Mouse (Mus musculus) testis, adult 2 months (tissue): ENCODE results near the gene Clk1. TPM values are rescaled to one million over a fixed set of nuclear protein-coding genes. Genes with fewer than 3 reads are reported as not detected.
A peak's percentile ranks its signal among the peaks of the same experiment; 100 is the strongest.

Experiments
- H3K27ac ChIP-seq: fragments of 200-500 bp; 2 replicates; pipeline ENCODE4 v1.5.1; 2012; ENCODE audit warnings: low read depth, low read length; ENCODE audit not compliant: control insufficient read depth, insufficient read depth
- H3K27me3 ChIP-seq: fragments of 200-500 bp; 2 replicates; pipeline ENCODE4 v1.6.1; 2012; ENCODE audit warnings: mild to moderate bottlenecking, low read length, moderate library complexity; ENCODE audit not compliant: control insufficient read depth, insufficient read depth
- H3K36me3 ChIP-seq: fragments of 200-500 bp; 2 replicates; pipeline ENCODE4 v1.6.1; 2012; ENCODE audit warnings: mild to moderate bottlenecking, low read length; ENCODE audit not compliant: control insufficient read depth, insufficient read depth
- H3K4me1 ChIP-seq: fragments of 200-500 bp; 2 replicates; pipeline ENCODE4 v1.6.1; 2012; ENCODE audit warnings: low read length; ENCODE audit not compliant: control insufficient read depth, insufficient read depth
- H3K4me3 ChIP-seq: fragments of 200-500 bp; 2 replicates; pipeline ENCODE4 v1.5.1; 2012; ENCODE audit warnings: low read depth, mild to moderate bottlenecking, low read length, moderate library complexity, mixed read lengths; ENCODE audit not compliant: control insufficient read depth
- CTCF ChIP-seq: fragments of 200-500 bp; IDR thresholded peaks from 2 replicates; pipeline ENCODE4 v1.5.1; 2012; ENCODE audit warnings: low read depth, mild to moderate bottlenecking, inconsistent platforms, low read length, moderate library complexity; ENCODE audit not compliant: control insufficient read depth, insufficient read depth, insufficient replicate concordance
- POLR2A ChIP-seq: fragments of 200-500 bp; IDR thresholded peaks from 2 replicates; pipeline ENCODE4 v1.6.1; 2012; ENCODE audit warnings: low read depth, mild to moderate bottlenecking, inconsistent platforms, low read length, moderate library complexity; ENCODE audit not compliant: control insufficient read depth
- polyA plus RNA-seq: library from polyadenylated mRNA; depleted of rRNA; stranded (reverse); fragments of >200 nt; gene quantifications from 2 replicates; pipeline ENCODE4 v1.2.3, GENCODE M21; 2012

The Clk1 gene
- polyA plus RNA-seq, 1 experiment = 27.8 TPM

GRCm38 (mm10) chr1:58420961-58421360 is 2.9 kb downstream of the Clk1 start:
- no peak for TF ChIP-seq CTCF
- TF ChIP-seq POLR2A = no peak
- peak overlapping the region; percentile 34; the same call in 1 of the 2 replicates for H3K4me3 ChIP-seq
- peaks cover 3% of the 10 kb centered on the region for H3K36me3 ChIP-seq
- peaks cover 2% of the 10 kb centered on the region; the same call in 1 of the 2 replicates for H3K4me1 ChIP-seq
- H3K27me3 ChIP-seq = no peaks in the 10 kb centered on the region
- no peak overlapping the region for H3K27ac ChIP-seq

GRCm38 (mm10) chr1:58420032-58420431 is 3.8 kb downstream of the Clk1 start:
- H3K4me1 ChIP-seq = peaks cover 2% of the 10 kb centered on the region; the same call in 1 of the 2 replicates
- TF ChIP-seq POLR2A (no peak), CTCF (no peak)
- peak overlapping the region; percentile 13 for H3K4me3 ChIP-seq
- peaks cover 3% of the 10 kb centered on the region for H3K36me3 ChIP-seq
- H3K27me3 ChIP-seq = no peaks in the 10 kb centered on the region
- H3K27ac ChIP-seq = no peak overlapping the region

- no peak overlapping the region for H3K27ac ChIP-seq
- H3K36me3 ChIP-seq = peaks cover 3% of the 10 kb centered on the region
These were observed 7.8 kb downstream of the Clk1 start for GRCm38 (mm10) chr1:58416048-58416447.

GRCm38 (mm10) chr1:58415442-58415841 is 8.4 kb downstream of the Clk1 start:
- Histone ChIP-seq H3K36me3 (peaks cover 3% of the 10 kb centered on the region), H3K4me1 (no peaks in the 10 kb centered on the region), H3K27me3 (no peaks in the 10 kb centered on the region), H3K4me3 (no peak overlapping the region), H3K27ac (no peak overlapping the region)
- no peak for TF ChIP-seq POLR2A
- no peak for TF ChIP-seq CTCF

More at GRCm38 (mm10) chr1:58416048-58416447, 7.8 kb downstream of the Clk1 start:
- Histone ChIP-seq H3K4me1 (no peaks in the 10 kb centered on the region), H3K4me3 (no peak overlapping the region), H3K27me3 (no peaks in the 10 kb centered on the region)
- TF ChIP-seq POLR2A = no peak
- no peak for TF ChIP-seq CTCF

- peaks cover 2% of the 10 kb centered on the region for H3K36me3 ChIP-seq
- H3K4me1 ChIP-seq = no peaks in the 10 kb centered on the region
- TF ChIP-seq CTCF (no peak), POLR2A (no peak)
- no peak overlapping the region for H3K27ac ChIP-seq
- H3K4me3 ChIP-seq = no peak overlapping the region
- H3K27me3 ChIP-seq = no peaks in the 10 kb centered on the region
These were observed 13.1 kb downstream of the Clk1 start for GRCm38 (mm10) chr1:58410776-58411175.

- Histone ChIP-seq H3K4me1 (no peaks in the 10 kb centered on the region), H3K27me3 (no peaks in the 10 kb centered on the region), H3K36me3 (peaks cover 2% of the 10 kb centered on the region), H3K27ac (no peak overlapping the region), H3K4me3 (no peak overlapping the region)
- TF ChIP-seq POLR2A (no peak), CTCF (no peak)
These were observed 13.7 kb downstream of the Clk1 start for GRCm38 (mm10) chr1:58410198-58410588.

- no peaks in the 10 kb centered on the region for H3K4me1 ChIP-seq
- H3K27ac ChIP-seq = no peak overlapping the region
- no peaks in the 10 kb centered on the region for H3K27me3 ChIP-seq
- H3K36me3 ChIP-seq = peaks cover 2% of the 10 kb centered on the region
- H3K4me3 ChIP-seq = no peak overlapping the region
- no peak for TF ChIP-seq POLR2A
- no peak for TF ChIP-seq CTCF
These were observed 14.2 kb downstream of the Clk1 start for GRCm38 (mm10) chr1:58409553-58410197.

GRCm38 (mm10) chr1:58408141-58408540 is 15.7 kb downstream of the Clk1 start:
- TF ChIP-seq CTCF (no peak), POLR2A (no peak)
- no peak overlapping the region for H3K27ac ChIP-seq

More at GRCm38 (mm10) chr1:58408141-58408540, 15.7 kb downstream of the Clk1 start:
- no peaks in the 10 kb centered on the region for H3K4me1 ChIP-seq
- H3K27me3 ChIP-seq = no peaks in the 10 kb centered on the region
- H3K4me3 ChIP-seq = no peak overlapping the region
- H3K36me3 ChIP-seq = peaks cover 3% of the 10 kb centered on the region
